ENCODE assay signal across 14 mouse cellular contexts in genomic region chr5:149379861-149380260, GRCm38 (mm10). TPM values are rescaled to one million over a fixed set of nuclear protein-coding genes. Genes with fewer than 3 reads are reported as not detected.
DNase-seq lines count a peak whose midpoint lies in the region; ATAC-seq and TF ChIP-seq lines count a peak whose summit lies in the region.
"Had no signal": no experiment of that assay in that cellular context is flagged by ENCODE, and none has a peak within 500 bp of the region (broad histone marks: within the 10 kb centered on the region; RNA-seq: fewer than 3 reads in every experiment).

No protein-coding gene starts in this region.

- no peaks in the 10 kb centered on the region for H3K9me3 ChIP-seq in intestine, embryonic 15.5 days
- H3K9me3 ChIP-seq in intestine, postnatal 0 days (ENCODE audit: control insufficient read depth), result no peaks in the 10 kb centered on the region
- H3K9me3 ChIP-seq in forebrain, embryonic 15.5 days, result no peaks in the 10 kb centered on the region
- peaks cover 20% of the 10 kb centered on the region; the same call in 1 of the 2 replicates for H3K9me3 ChIP-seq in midbrain, embryonic 10.5 days (replicated peaks)
- no peaks in the 10 kb centered on the region for H3K9me3 ChIP-seq in neural tube, embryonic 15.5 days (replicated peaks)

- ATAC-seq in intestine, embryonic 15.5 days, result no peak
- no peak for ATAC-seq in intestine, postnatal 0 days
- 0 out of 2 replicates have a peak, but pooled peaks have one; percentile 12 for ATAC-seq in forebrain, embryonic 15.5 days (replicated peaks)
- ATAC-seq in neural tube, embryonic 15.5 days (ENCODE audit: low FRiP score), result 0 out of 2 replicates have a peak, but pooled peaks have one; percentile 16
- ATAC-seq: intestine, embryonic 16.5 days had no signal

- intact Hi-C loops in left cerebral cortex, postnatal 4 days (cut with DNase I), result loop anchor here (5.0 kb wide), 1 partner anchor 568 kb away; no protein-coding TSS in a partner anchor

- no peaks in the 10 kb centered on the region for H3K27me3 ChIP-seq in intestine, embryonic 15.5 days (replicated peaks)
- H3K27me3 ChIP-seq in intestine, postnatal 0 days (replicated peaks; ENCODE audit: control insufficient read depth, insufficient read depth, low read length), result no peaks in the 10 kb centered on the region
- no peaks in the 10 kb centered on the region for H3K27me3 ChIP-seq in forebrain, embryonic 15.5 days
- H3K27me3 ChIP-seq in midbrain, embryonic 10.5 days (ENCODE audit: low read depth, poor library complexity, severe bottlenecking), result peaks cover 2% of the 10 kb centered on the region
- H3K27me3 ChIP-seq in neural tube, embryonic 15.5 days (replicated peaks), result no peaks in the 10 kb centered on the region

- H3K27ac ChIP-seq in intestine, embryonic 15.5 days, result peak overlapping the region; percentile 33; the same call in 1 of the 2 replicates
- no peak overlapping the region; the same call in 1 of the 2 replicates for H3K27ac ChIP-seq in intestine, postnatal 0 days (ENCODE audit: low read depth, low read length)
- peak overlapping the region; percentile 83 for H3K27ac ChIP-seq in forebrain, embryonic 15.5 days (replicated peaks)
- peak overlapping the region; percentile 90 for H3K27ac ChIP-seq in midbrain, embryonic 10.5 days (replicated peaks)
- peak overlapping the region; percentile 82 for H3K27ac ChIP-seq in neural tube, embryonic 15.5 days (replicated peaks)
- H3K27ac ChIP-seq: liver, embryonic 14.5 days had no signal

- no peak overlapping the region for H3K4me3 ChIP-seq in intestine, embryonic 15.5 days (replicated peaks)
- no peak overlapping the region for H3K4me3 ChIP-seq in intestine, postnatal 0 days (ENCODE audit: low read depth, low read length)
- H3K4me3 ChIP-seq in forebrain, embryonic 15.5 days, result no peak overlapping the region
- H3K4me3 ChIP-seq in midbrain, embryonic 10.5 days, result peak overlapping the region; percentile 16; the same call in 1 of the 2 replicates
- H3K4me3 ChIP-seq in neural tube, embryonic 15.5 days (replicated peaks), result no peak overlapping the region
- H3K4me3 ChIP-seq: erythroblast, embryonic 14.5 days had no signal

- H3K9ac ChIP-seq in intestine, embryonic 15.5 days, result no peak overlapping the region
- H3K9ac ChIP-seq in intestine, postnatal 0 days (ENCODE audit: low read depth, low read length), result no peak overlapping the region
- H3K9ac ChIP-seq in forebrain, embryonic 15.5 days (replicated peaks), result no peak overlapping the region
- H3K9ac ChIP-seq in neural tube, embryonic 15.5 days (replicated peaks), result no peak overlapping the region
- H3K9ac ChIP-seq: liver, embryonic 14.5 days had no signal

- WGBS in intestine, embryonic 15.5 days, result 89% methylated on average over 8 of the region's 8 CpGs
- WGBS in intestine, postnatal 0 days, result 95% methylated on average over 8 of the region's 8 CpGs
- WGBS in forebrain, embryonic 15.5 days, result 79% methylated on average over 8 of the region's 8 CpGs
- WGBS in midbrain, embryonic 10.5 days, result 76% methylated on average over 8 of the region's 8 CpGs
- 71% methylated on average over 8 of the region's 8 CpGs for WGBS in neural tube, embryonic 15.5 days

- no peaks in the 10 kb centered on the region for H3K36me3 ChIP-seq in intestine, embryonic 15.5 days
- H3K36me3 ChIP-seq in intestine, postnatal 0 days (ENCODE audit: control insufficient read depth, insufficient read depth), result no peaks in the 10 kb centered on the region
- H3K36me3 ChIP-seq in forebrain, embryonic 15.5 days, result no peaks in the 10 kb centered on the region
- no peaks in the 10 kb centered on the region for H3K36me3 ChIP-seq in midbrain, embryonic 10.5 days
- H3K36me3 ChIP-seq in neural tube, embryonic 15.5 days, result no peaks in the 10 kb centered on the region

- peaks cover 40% of the 10 kb centered on the region for H3K4me1 ChIP-seq in intestine, embryonic 15.5 days (replicated peaks)
- H3K4me1 ChIP-seq in intestine, postnatal 0 days (replicated peaks; ENCODE audit: control insufficient read depth, insufficient read depth, low read length), result no peaks in the 10 kb centered on the region
- peaks cover 44% of the 10 kb centered on the region for H3K4me1 ChIP-seq in forebrain, embryonic 15.5 days
- peaks cover 72% of the 10 kb centered on the region for H3K4me1 ChIP-seq in midbrain, embryonic 10.5 days
- peaks cover 54% of the 10 kb centered on the region for H3K4me1 ChIP-seq in neural tube, embryonic 15.5 days

- TF ChIP-seq CTCF in intestine, postnatal 0 days (IDR thresholded peaks at IDR 0.05; ENCODE audit: low read depth), result no peak

- no peak for DNase-seq in midbrain, embryonic 10.5 days (ENCODE audit: low spot score)
- DNase-seq in gastrocnemius, postnatal 4 days (ENCODE audit: low spot score in 2 of 2), result no peak
- DNase-seq in left cerebral cortex, postnatal 4 days, result no peak
- no peak for DNase-seq in urinary bladder, postnatal 10 days (ENCODE audit: low spot score)
- DNase-seq: adrenal gland, postnatal 10 days; gastrocnemius, postnatal 10 days had no signal

- no peak overlapping the region for H3K4me2 ChIP-seq in intestine, embryonic 15.5 days (replicated peaks)
- no peak overlapping the region for H3K4me2 ChIP-seq in intestine, postnatal 0 days (replicated peaks; ENCODE audit: low read depth)
- H3K4me2 ChIP-seq in forebrain, embryonic 15.5 days (replicated peaks), result no peak overlapping the region
- no peak overlapping the region for H3K4me2 ChIP-seq in neural tube, embryonic 15.5 days

RNA-seq across cellular contexts. Expression of gene Medag, which starts 31.7 kb away (rescaled TPM):
- 2.2 and 2.4 TPM in 2 replicates for polyA plus RNA-seq in intestine, embryonic 15.5 days (2015; fragmentation: Nextera tagmentation; extraction: Ambion mirVana)
- 1.6 and 2.2 TPM in 2 replicates for polyA plus RNA-seq in intestine, postnatal 0 days (2015; fragmentation: Nextera tagmentation; extraction: Ambion mirVana)
- 0.95 and 1.7 TPM in 2 replicates for polyA plus RNA-seq in forebrain, embryonic 15.5 days (2015; fragmentation: Nextera tagmentation; extraction: Ambion mirVana)
- polyA plus RNA-seq in midbrain, embryonic 10.5 days (2016; fragmentation: Nextera tagmentation; extraction: Ambion mirVana), result 0.32 and 0.57 TPM in 2 replicates
- 1.8 and 2.5 TPM in 2 replicates for polyA plus RNA-seq in neural tube, embryonic 15.5 days (2015; fragmentation: Nextera tagmentation; extraction: Ambion mirVana)
- 10 to 100 TPM; 32.1 to 36.4 TPM for total RNA-seq in gastrocnemius, postnatal 4 days (2021)
- total RNA-seq in left cerebral cortex, postnatal 4 days (2021), result 1 to 10 TPM; 1.2 to 1.4 TPM
- total RNA-seq: common myeloid progenitor, adult 5-6 weeks had no signal
- polyA plus RNA-seq: erythroblast, embryonic 14.5 days had no signal

RNA-seq across cellular contexts. Expression of gene Tex26, which starts 59.6 kb away (rescaled TPM):
- polyA plus RNA-seq in intestine, embryonic 15.5 days (2015; fragmentation: Nextera tagmentation; extraction: Ambion mirVana), result 0.11 and 0.36 TPM in 2 replicates
- 0.24 and 0.38 TPM in 2 replicates for polyA plus RNA-seq in intestine, postnatal 0 days (2015; fragmentation: Nextera tagmentation; extraction: Ambion mirVana)
- polyA plus RNA-seq in forebrain, embryonic 15.5 days (2015; fragmentation: Nextera tagmentation; extraction: Ambion mirVana), result 1.3 and 2.1 TPM in 2 replicates
- 1.0 and 1.3 TPM in 2 replicates for polyA plus RNA-seq in midbrain, embryonic 10.5 days (2016; fragmentation: Nextera tagmentation; extraction: Ambion mirVana)
- 0.73 and 0.78 TPM in 2 replicates for polyA plus RNA-seq in neural tube, embryonic 15.5 days (2015; fragmentation: Nextera tagmentation; extraction: Ambion mirVana)
- under 1 TPM; 0.25 to 0.60 TPM for total RNA-seq in gastrocnemius, postnatal 4 days (2021)
- total RNA-seq in left cerebral cortex, postnatal 4 days (2021), result 1 to 10 TPM in 1 of 2 experiments, under 1 TPM in 1; 0.56 to 1.3 TPM
- total RNA-seq: common myeloid progenitor, adult 5-6 weeks had no signal
- polyA plus RNA-seq: erythroblast, embryonic 14.5 days had no signal

Comparison
In these comparisons a context has a peak if more than half of its experiments do, and no peak if none do; other contexts are left out.
1. ATAC-seq: peak in forebrain, embryonic 15.5 days (single experiment) and neural tube, embryonic 15.5 days (single experiment); none in intestine, embryonic 15.5 days (single experiment) and intestine, postnatal 0 days (single experiment).